Mouse (Mus musculus) lung, adult 18-20 months (tissue): ENCODE data around the gene Ell3.

Source experiments
- DNase-seq, 2 experiments: peaks; one replicate each; pipeline ENCODE4 v3.0.0; 2022; ENCODE audit warnings: mixed read lengths in 2 of 2

The Ell3 gene

GRCm38 (mm10) chr2:121447006-121447405, 2.9 kb upstream of the Ell3 start:
- DNase-seq: no peak

GRCm38 (mm10) chr2:121446506-121446905, 2.4 kb upstream of the Ell3 start:
- no peak for DNase-seq

DNA sequence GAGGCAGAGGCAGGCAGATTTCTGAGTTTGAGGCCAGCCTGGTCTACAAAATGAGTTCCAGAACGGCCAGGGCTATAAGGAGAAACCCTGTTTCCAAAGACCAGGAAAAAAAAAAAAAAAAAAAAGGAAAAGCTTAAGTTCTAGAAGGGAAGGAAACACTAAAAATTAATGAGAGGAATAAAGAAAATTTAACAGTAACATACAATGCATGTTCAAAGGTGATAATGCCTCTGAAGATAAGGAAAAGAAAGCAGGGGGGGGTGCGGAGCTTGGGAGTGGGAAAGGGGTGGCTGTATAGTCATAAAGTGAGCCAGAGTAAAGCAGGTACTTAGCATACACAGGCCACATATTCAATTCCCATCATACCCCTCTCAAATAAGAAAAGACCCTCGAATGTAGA, 1.0 kb upstream of the Ell3 start:
- DNase-seq: no peak

GRCm38 (mm10) chr2:121443068-121443349, 1.1 kb downstream of the Ell3 start:
- peak in 1 of 2 experiments; percentile 39 for DNase-seq

DNA sequence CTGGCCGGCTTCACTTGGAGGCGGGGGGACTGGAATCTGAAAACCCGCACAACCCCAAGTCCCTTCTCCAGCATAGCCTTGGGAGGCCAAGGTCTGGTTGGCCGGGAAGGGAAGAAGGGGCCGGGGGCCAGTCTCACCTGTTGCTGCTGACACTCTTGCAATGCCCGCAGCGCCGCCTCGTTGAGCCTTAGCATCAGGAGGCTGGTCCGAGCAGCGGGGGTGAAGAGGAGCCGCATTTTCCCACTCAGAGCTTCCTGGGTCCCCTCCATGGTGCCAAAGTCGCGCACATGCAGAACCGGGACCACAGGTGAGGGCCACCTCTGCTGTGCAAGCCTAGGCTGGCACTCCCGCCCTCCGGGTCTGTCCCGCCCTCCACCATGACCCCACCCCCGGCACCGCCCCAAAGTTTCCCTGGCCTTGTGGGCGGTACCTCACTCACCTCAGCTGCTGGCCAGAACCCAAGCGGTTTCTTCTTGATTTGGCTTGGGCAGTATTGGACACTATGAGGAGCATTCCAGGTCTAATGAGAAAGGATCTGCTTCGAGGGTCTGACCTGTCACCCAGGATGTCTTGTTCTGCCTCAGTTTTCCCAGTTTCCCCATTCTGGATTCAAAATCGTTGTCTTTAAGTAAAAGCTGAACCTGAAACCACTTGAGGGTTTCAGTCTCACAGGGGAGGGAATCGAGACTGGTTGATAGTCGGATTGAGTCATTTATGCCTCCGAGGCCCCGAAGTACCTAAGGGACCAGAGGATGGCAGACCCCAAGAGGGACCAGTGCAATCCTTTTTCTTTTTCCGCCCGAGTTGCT, 1.6 kb downstream of the Ell3 start:
- DNase-seq: peak; percentile 81 to 86

DNA sequence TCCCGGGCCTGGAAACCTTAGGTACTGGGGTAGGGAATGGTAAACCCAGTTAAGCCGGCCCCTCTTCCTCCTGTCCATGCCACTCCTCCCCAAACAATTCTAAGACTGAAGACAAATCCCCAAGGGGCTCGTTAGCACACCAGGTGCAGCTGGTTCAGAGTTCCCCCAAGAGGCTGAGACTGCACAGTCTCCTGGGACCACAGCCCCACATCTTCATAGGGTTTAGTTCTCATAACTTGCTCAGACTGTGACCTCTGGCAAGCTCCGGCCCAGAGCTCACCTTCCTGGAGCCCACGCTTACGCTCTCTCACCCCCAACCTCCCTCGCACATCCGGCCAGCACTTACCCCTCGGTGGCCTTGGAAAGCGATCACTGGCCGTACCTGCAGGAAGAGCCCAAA, 2.3 kb downstream of the Ell3 start:
- no peak for DNase-seq

- no peak for DNase-seq
Observed at GRCm38 (mm10) chr2:121440834-121441605, 3.1 kb downstream of the Ell3 start.

GRCm38 (mm10) chr2:121439746-121440145, 4.3 kb downstream of the Ell3 start:
- no peak for DNase-seq

- DNase-seq: no peak
Observed at GRCm38 (mm10) chr2:121434854-121435253, 9.2 kb downstream of the Ell3 start.

DNA sequence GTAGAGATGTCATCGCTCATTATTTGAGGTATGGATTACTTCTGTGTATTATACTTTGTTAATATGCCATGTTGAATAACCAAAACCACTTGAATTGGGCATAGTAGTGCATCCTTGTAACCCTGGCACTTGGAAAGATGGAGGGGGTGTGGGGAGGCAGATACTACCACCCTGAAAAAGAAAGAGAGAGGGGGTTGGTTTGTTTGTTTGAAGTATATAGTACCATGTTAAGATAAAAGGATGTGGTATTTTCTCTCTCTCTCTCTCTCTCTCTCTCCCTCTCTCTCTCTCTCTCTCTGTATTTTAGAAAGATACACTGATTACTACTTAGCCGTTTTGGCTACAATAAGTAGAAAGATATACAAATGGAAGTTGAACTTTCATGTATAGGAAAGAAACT, 18.2 kb downstream of the Ell3 start:
- DNase-seq: no peak

- no peak for DNase-seq
Observed at GRCm38 (mm10) chr2:121423166-121423565, 20.9 kb downstream of the Ell3 start.

- DNase-seq: no peak
Observed at GRCm38 (mm10) chr2:121418476-121418875, 25.6 kb downstream of the Ell3 start.

GRCm38 (mm10) chr2:121416356-121416755, 27.7 kb downstream of the Ell3 start:
- DNase-seq: no peak

- DNase-seq: no peak
Observed at GRCm38 (mm10) chr2:121415591-121415990, 28.5 kb downstream of the Ell3 start.

GRCm38 (mm10) chr2:121415103-121415502, 29.0 kb downstream of the Ell3 start:
- DNase-seq: no peak

- DNase-seq: peak; percentile 48 to 53
Observed at GRCm38 (mm10) chr2:121414139-121414685, 29.9 kb downstream of the Ell3 start.

DNA sequence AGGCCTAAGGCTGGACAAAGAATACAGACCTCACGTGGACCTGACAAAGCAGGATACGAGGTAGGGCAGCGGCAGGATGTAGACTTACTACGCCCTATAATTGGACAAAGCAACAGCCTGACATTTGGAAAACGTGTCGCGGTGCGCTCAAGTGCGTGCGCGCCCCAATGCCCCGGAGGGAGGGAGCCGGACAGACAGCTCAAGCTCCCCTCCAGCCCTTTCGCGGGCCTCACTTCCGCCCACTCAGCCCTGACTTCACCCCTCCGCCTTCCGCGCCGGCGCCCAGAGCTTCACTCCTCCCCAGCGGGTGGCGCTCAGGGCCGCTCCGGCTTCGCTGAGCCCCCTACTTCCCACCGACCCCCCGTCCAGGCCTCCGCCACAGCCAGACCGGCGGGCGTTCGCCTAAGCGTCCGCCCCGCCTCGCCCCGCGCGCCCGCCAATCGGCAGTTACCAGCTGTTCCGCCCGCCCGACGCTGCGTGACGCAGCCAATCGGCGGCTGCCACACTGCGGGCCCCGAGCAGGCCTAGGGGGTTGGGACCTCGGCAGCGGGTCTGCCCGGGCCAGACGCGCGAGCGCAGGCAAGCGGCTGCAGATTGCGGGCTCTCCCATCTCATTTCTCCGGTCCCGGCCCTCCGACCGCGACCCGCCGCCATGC, 30.6 kb downstream of the Ell3 start, which contains the start of the genes Pdia3 and Catsper2:
Gene Pdia3 (plus strand): TSS at position 389 of the 656 bp plus-strand sequence.
Gene Catsper2 (minus strand): TSS at position 406 of the 656 bp plus-strand sequence.
- DNase-seq: peak; percentile 96 to 97

GRCm38 (mm10) chr2:121412843-121413386, 31.2 kb downstream of the Ell3 start:
- DNase-seq: no peak

- DNase-seq: peak; percentile 34 to 56
Observed at GRCm38 (mm10) chr2:121408160-121408559, 35.9 kb downstream of the Ell3 start.

DNA sequence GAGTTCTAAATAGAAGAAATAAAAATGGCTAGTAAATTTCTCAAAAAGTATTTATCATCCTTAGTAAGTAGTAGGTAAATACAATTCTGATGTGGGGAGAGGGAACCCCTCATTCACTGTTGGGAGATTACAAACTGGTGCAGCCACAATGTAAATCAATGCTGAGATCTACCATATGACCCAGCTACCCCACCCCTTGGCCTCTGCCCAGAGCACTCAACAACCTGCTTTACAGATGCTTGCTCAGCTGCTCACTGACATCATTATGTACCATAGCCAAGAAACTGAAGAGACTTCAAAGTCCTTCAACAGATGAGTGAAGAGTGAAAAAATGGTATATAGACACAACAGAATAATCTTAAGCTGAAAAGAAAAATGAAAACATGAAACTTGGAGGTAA, 40.8 kb downstream of the Ell3 start:
- DNase-seq: no peak

- peak; percentile 63 to 75 for DNase-seq
Observed at GRCm38 (mm10) chr2:121396624-121397023, 47.5 kb downstream of the Ell3 start.
